Mouse (Mus musculus) myocyte (in vitro differentiated cells): ENCODE measurements around the gene Pygm.

Source experiments
- CEBPB ChIP-seq: IDR thresholded peaks from 2 replicates; pipeline ENCODE4 v1.6.1; 2011; ENCODE audit warnings: mild to moderate bottlenecking, moderate library complexity; ENCODE audit not compliant: poor library complexity, insufficient read depth, severe bottlenecking
- POLR2A ChIP-seq: IDR thresholded peaks from one replicate; pipeline ENCODE4 v1.6.1; 2011; ENCODE audit warnings: low read depth, mild to moderate bottlenecking, control low read depth, moderate library complexity; ENCODE audit not compliant: insufficient read length
- POLR2AphosphoS2 ChIP-seq: IDR thresholded peaks from one replicate; pipeline ENCODE4 v1.6.1; 2011; ENCODE audit warnings: low read depth, control low read depth; ENCODE audit not compliant: insufficient read length

DNA sequence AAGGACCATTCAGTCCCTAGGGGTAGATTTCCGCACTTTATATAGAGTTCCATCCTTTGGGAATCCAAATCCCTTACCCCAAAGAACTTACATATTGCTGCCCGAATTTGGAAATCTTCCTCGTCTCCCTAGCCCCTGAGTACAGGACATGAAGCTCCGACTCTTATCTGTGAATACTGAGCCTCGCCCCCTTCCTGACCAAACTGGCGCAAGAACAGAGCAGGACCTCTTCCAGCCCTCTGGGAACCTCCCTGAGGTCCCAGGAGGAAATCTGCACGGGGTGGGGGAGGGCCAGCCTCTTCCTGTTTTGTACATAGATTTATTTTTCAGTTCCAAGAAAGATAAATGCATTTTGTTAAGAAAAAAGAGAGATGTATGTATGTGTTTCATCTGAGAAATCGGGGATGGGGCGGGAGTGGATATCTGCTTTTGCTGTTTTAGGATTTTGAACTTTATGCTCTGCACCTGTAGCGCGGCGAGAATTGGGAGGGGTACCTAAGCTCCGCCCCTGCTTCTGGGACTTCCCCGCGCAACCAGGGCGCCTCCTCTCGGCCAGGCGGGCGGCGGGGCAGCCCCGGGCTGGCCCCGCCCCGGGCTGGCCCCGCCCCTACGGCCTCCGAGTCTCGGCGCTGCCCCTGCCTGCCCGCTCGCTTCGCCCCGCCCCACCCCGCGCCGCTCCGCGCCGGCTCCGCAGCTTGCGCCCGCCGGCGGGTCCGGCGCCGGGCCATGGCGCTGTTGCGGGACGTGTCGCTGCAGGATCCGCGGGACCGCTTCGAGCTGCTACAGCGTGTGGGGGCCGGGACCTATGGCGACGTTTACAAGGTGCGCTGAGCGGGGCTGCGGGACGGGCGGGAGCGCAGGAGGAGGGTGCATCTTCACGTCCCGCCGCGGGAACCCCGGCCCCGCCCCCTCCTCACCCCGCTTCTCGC is 43.4 kb upstream of the Pygm start, which contains the start of gene Map4k2:
- TF ChIP-seq POLR2AphosphoS2 (peak; percentile 81), POLR2A (peak; percentile 56), CEBPB (no peak)
